Mouse (Mus musculus): Measurements from ENCODE around the gene Gm40193. TPM values are rescaled to one million over a fixed set of nuclear protein-coding genes. Genes with fewer than 3 reads are reported as not detected.

The Gm40193 gene
- polyA plus RNA-seq, 1 experiment from 2014 or later = not detected

DNA sequence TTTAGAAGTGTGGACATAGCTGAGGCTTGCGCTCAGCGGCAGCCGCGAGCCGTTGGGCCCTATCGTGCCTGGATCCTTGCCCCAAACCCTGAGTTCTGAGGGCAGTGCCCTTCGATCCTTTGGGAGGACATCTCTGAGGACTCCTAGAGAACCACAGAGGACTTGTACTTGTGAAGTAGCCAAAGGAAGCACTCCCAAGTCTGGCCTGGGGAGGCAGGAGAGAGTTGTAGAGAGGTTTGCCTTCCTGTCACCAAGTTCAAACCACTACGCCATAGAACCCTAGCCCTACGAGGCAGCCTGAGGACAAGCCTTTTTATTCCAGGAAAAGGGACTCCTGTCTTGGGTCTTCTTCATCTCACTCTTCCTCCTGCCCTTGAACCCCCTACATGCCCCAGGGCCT lies 24.8 kb upstream of the Gm40193 start:
- no peak for TF ChIP-seq EP300 (IDR thresholded peaks at IDR 0.05)
- TF ChIP-seq CTCF (IDR thresholded peaks at IDR 0.05) = no peak
- H3K4me3 ChIP-seq (ENCODE audit: low read depth, low read length) = no peak overlapping the region
- WGBS = 91% methylated on average over 9 of the region's 9 CpGs
- H3K27me3 ChIP-seq (replicated peaks; ENCODE audit: insufficient read depth, low read length) = no peaks in the 10 kb centered on the region
- 0 out of 2 replicates have a peak, but pooled peaks cover 3% of the 10 kb centered on the region for H3K36me3 ChIP-seq (ENCODE audit: insufficient read depth, low read length)
- no peaks in the 10 kb centered on the region for H3K9me3 ChIP-seq (ENCODE audit: low read length)
- no peaks in the 10 kb centered on the region for H3K4me1 ChIP-seq (ENCODE audit: insufficient read depth, low read depth, low read length)
- H3K27ac ChIP-seq (ENCODE audit: low read length) = no peak overlapping the region
- no peak overlapping the region for H3K4me2 ChIP-seq (replicated peaks; ENCODE audit: low read depth, low read length)
- ATAC-seq (no peak), DNase-seq (ENCODE audit: low spot score) (no peak)
- no peak overlapping the region for H3K9ac ChIP-seq (replicated peaks; ENCODE audit: low read depth)

DNA sequence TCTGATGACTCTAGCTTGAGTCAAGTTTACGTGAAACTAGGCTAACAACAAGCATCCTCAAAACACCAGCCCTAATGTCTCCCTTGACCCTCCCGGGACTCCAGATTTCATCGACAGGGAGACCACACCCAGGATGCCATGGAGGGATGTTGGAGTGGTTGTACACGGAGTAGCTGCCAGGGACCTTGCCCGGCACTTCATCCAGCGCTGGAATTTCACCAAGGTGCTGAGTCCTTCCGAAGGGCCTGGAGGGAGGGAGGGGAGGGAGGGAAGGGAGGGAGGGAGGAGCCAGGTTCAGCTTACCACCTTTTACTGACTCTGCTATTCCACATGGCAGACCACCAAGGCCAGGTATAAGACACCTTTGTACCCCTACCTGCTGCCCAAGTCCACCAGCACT lies 21.2 kb upstream of the Gm40193 start:
- no peaks in the 10 kb centered on the region for H3K9me3 ChIP-seq (ENCODE audit: low read length)
- no peak for ATAC-seq
- no peak for TF ChIP-seq EP300 (IDR thresholded peaks at IDR 0.05)
- TF ChIP-seq CTCF (IDR thresholded peaks at IDR 0.05) = no peak
- H3K36me3 ChIP-seq (ENCODE audit: insufficient read depth, low read length) = 0 out of 2 replicates have a peak, but pooled peaks cover 3% of the 10 kb centered on the region
- H3K4me1 ChIP-seq (ENCODE audit: insufficient read depth, low read depth, low read length) = no peaks in the 10 kb centered on the region
- 18% methylated on average over 6 of the region's 7 CpGs for whole genome bisulfite sequencing
- no peak overlapping the region for H3K9ac ChIP-seq (replicated peaks; ENCODE audit: low read depth)
- no peak overlapping the region for H3K27ac ChIP-seq (ENCODE audit: low read length)
- H3K4me2 ChIP-seq (replicated peaks; ENCODE audit: low read depth, low read length) = no peak overlapping the region
- no peak for DNase-seq (ENCODE audit: low spot score)
- H3K4me3 ChIP-seq (ENCODE audit: low read depth, low read length) = no peak overlapping the region
- no peaks in the 10 kb centered on the region for H3K27me3 ChIP-seq (replicated peaks; ENCODE audit: insufficient read depth, low read length)

DNA sequence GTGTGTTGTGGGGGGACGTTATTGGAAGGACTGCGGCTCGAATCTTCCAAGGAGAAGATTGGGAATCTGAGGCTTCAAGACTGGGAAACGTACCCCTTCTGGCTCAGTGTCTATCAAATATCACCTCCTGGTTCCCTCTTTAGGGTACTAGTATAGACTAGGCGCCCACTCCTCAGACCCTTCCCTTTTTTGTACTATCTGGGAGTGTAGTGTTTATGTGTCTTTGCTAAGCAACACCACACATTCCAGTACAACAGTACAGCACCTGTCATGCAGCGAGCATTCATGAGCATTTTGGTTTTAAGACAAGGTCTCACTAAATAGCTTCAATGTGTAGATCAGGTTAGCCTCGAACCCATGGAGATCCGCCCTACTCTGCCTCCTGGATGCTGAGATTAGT lies 18.8 kb upstream of the Gm40193 start:
- TF ChIP-seq EP300 (IDR thresholded peaks at IDR 0.05) (no peak), CTCF (IDR thresholded peaks at IDR 0.05) (no peak)
- Histone ChIP-seq H3K27ac (ENCODE audit: low read length) (no peak overlapping the region), H3K4me3 (ENCODE audit: low read depth, low read length) (no peak overlapping the region), H3K27me3 (replicated peaks; ENCODE audit: insufficient read depth, low read length) (no peaks in the 10 kb centered on the region), H3K9me3 (ENCODE audit: low read length) (no peaks in the 10 kb centered on the region), H3K9ac (replicated peaks; ENCODE audit: low read depth) (no peak overlapping the region), H3K36me3 (ENCODE audit: insufficient read depth, low read length) (no peaks in the 10 kb centered on the region), H3K4me1 (ENCODE audit: insufficient read depth, low read depth, low read length) (no peaks in the 10 kb centered on the region), H3K4me2 (replicated peaks; ENCODE audit: low read depth, low read length) (no peak overlapping the region)
- WGBS = 84% methylated on average over 8 of the region's 8 CpGs
- no peak for DNase-seq (ENCODE audit: low spot score)
- no peak for ATAC-seq

DNA sequence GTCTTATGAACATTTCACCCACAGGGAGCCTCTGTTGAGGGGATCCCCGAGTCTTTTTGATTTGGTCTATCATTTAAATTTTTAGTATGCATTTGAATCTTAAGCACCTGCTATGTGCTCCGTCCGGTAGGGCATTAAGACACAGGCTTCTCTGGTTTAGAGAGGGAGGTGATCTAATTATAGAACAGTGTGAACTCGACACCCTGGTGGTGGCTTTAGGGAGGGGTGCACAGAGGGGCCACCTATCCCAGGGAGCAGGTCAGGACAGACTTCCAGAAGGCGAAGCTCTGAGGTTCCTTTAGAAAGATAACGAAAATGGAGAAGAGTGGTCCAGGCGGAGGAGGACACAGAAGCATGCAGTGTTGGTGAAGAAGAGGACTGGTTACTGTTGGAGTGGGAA lies 11.8 kb upstream of the Gm40193 start:
- Histone ChIP-seq H3K9ac (replicated peaks; ENCODE audit: low read depth) (no peak overlapping the region), H3K27me3 (replicated peaks; ENCODE audit: insufficient read depth, low read length) (no peaks in the 10 kb centered on the region), H3K36me3 (ENCODE audit: insufficient read depth, low read length) (no peaks in the 10 kb centered on the region), H3K9me3 (ENCODE audit: low read length) (no peaks in the 10 kb centered on the region), H3K4me3 (ENCODE audit: low read depth, low read length) (no peak overlapping the region), H3K4me2 (replicated peaks; ENCODE audit: low read depth, low read length) (no peak overlapping the region), H3K4me1 (ENCODE audit: insufficient read depth, low read depth, low read length) (peaks cover 3% of the 10 kb centered on the region; the same call in 1 of the 2 replicates), H3K27ac (ENCODE audit: low read length) (no peak overlapping the region)
- 61% methylated on average over 7 of the region's 7 CpGs for WGBS
- DNase-seq (ENCODE audit: low spot score) (no peak), ATAC-seq (no peak)
- TF ChIP-seq CTCF (IDR thresholded peaks at IDR 0.05) (no peak), EP300 (IDR thresholded peaks at IDR 0.05) (no peak)

DNA sequence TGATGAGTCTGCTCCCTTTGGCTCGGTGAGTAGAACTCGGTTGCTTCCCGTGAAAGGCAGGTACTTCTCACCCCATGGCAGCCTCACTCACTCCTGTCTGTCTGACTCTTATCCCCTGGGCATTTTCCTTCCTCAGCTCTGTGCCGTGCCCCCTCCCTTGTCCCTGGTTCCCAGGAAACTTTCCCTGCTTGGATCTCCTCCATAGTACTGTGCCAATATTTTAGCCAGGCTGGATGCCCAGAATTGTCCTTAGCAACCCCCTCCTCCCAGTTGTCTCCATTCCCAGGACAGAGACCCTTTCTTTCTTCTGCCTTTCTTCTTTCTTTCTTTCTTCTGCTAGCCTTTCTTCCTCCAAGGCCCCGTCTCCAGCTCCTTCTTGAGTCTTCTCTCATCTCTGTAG lies 8.7 kb upstream of the Gm40193 start:
- Histone ChIP-seq H3K9ac (replicated peaks; ENCODE audit: low read depth) (no peak overlapping the region), H3K9me3 (ENCODE audit: low read length) (no peaks in the 10 kb centered on the region), H3K4me3 (ENCODE audit: low read depth, low read length) (no peak overlapping the region), H3K27ac (ENCODE audit: low read length) (no peak overlapping the region), H3K36me3 (ENCODE audit: insufficient read depth, low read length) (no peaks in the 10 kb centered on the region), H3K4me1 (ENCODE audit: insufficient read depth, low read depth, low read length) (peaks cover 3% of the 10 kb centered on the region; the same call in 1 of the 2 replicates), H3K27me3 (replicated peaks; ENCODE audit: insufficient read depth, low read length) (no peaks in the 10 kb centered on the region), H3K4me2 (replicated peaks; ENCODE audit: low read depth, low read length) (no peak overlapping the region)
- no peak for DNase-seq (ENCODE audit: low spot score)
- WGBS = 70% methylated on average over 5 of the region's 5 CpGs
- TF ChIP-seq CTCF (IDR thresholded peaks at IDR 0.05) (no peak), EP300 (IDR thresholded peaks at IDR 0.05) (no peak)
- ATAC-seq = no peak

DNA sequence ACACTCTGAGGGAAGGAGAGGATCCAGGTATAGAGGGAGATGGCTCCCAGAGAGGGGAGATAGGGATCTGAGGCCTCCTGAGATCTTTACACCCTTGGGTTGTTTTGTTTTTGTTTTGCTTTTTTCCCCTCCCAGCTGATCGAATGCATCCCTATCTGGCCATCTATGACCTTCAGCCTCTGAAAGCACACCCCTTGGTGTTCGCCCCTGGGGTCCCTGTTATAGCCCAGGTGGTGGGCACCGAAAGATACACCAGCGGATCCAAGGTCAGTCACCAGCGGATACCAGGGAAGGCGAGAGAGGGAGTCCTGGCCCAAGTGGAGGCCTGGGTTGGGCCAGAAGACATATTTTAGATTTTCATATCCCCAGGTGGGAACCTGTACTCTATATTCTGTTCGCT lies 8.2 kb upstream of the Gm40193 start:
- H3K4me3 ChIP-seq (ENCODE audit: low read depth, low read length) = peak overlapping the region; percentile 62
- TF ChIP-seq EP300 (IDR thresholded peaks at IDR 0.05) (no peak), CTCF (IDR thresholded peaks at IDR 0.05) (no peak)

More for the DNA sequence above, 8.2 kb upstream of the Gm40193 start:
- ATAC-seq = no peak
- Histone ChIP-seq H3K9ac (replicated peaks; ENCODE audit: low read depth) (0 out of 2 replicates have a peak overlapping the region, but pooled peaks have one; percentile 58), H3K4me2 (replicated peaks; ENCODE audit: low read depth, low read length) (peak overlapping the region; percentile 77), H3K4me1 (ENCODE audit: insufficient read depth, low read depth, low read length) (peaks cover 3% of the 10 kb centered on the region; the same call in 1 of the 2 replicates), H3K9me3 (ENCODE audit: low read length) (no peaks in the 10 kb centered on the region), H3K27me3 (replicated peaks; ENCODE audit: insufficient read depth, low read length) (no peaks in the 10 kb centered on the region), H3K27ac (ENCODE audit: low read length) (peak overlapping the region; percentile 87; the same call in 1 of the 2 replicates), H3K36me3 (ENCODE audit: insufficient read depth, low read length) (no peaks in the 10 kb centered on the region)
- DNase-seq (ENCODE audit: low spot score) = no peak
- 83% methylated on average over 7 of the region's 7 CpGs for WGBS

Measured in lung, postnatal 0 days (tissue).